Comparison of ENCODE assay signal across 8 mouse cellular contexts in genomic region chr1:64532067-64532523, GRCm38 (mm10). TPM values are rescaled to one million over a fixed set of nuclear protein-coding genes. Genes with fewer than 3 reads are reported as not detected.
DNase-seq lines count a peak whose midpoint lies in the region; ATAC-seq lines count a peak whose summit lies in the region.

No protein-coding gene starts in this region.

- H3K36me3 ChIP-seq in limb, embryonic 15.5 days, result no peaks in the 10 kb centered on the region
- no peaks in the 10 kb centered on the region for H3K36me3 ChIP-seq in neural tube, embryonic 12.5 days

- peak overlapping the region; percentile 100 for H3K27ac ChIP-seq in limb, embryonic 15.5 days
- peak overlapping the region; percentile 100; the same call in 1 of the 2 replicates for H3K27ac ChIP-seq in neural tube, embryonic 12.5 days

- peaks cover 21% of the 10 kb centered on the region; the same call in 1 of the 2 replicates for H3K4me1 ChIP-seq in limb, embryonic 15.5 days
- peaks cover 23% of the 10 kb centered on the region for H3K4me1 ChIP-seq in neural tube, embryonic 12.5 days

- peak overlapping the region; percentile 83 for H3K9ac ChIP-seq in limb, embryonic 15.5 days
- peak overlapping the region; percentile 97 for H3K9ac ChIP-seq in neural tube, embryonic 12.5 days

- peak overlapping the region; percentile 85 for H3K4me3 ChIP-seq in limb, embryonic 15.5 days
- H3K4me3 ChIP-seq in neural tube, embryonic 12.5 days, result peak overlapping the region; percentile 95

- peak; percentile 31 for ATAC-seq in cerebellum, adult (ENCODE audit: insufficient number of reproducible peaks, low FRiP score, low TSS enrichment)
- ATAC-seq in CD4-positive, CD25-positive, alpha-beta regulatory T cell, adult 4 months, result peak; percentile 60
- ATAC-seq in erythroid progenitor cell, adult 5-6 weeks (replicated peaks; ENCODE audit: low FRiP score, poor library complexity, severe bottlenecking), result peak; percentile 55
- ATAC-seq in limb, embryonic 15.5 days (ENCODE audit: insufficient number of reproducible peaks, low FRiP score, low TSS enrichment, low read depth), result peak; percentile 62
- peak; percentile 80 for ATAC-seq in neural tube, embryonic 12.5 days (ENCODE audit: low FRiP score, low read depth)

- DNase-seq in cerebellum, adult 18-20 months, result no peak
- no peak for DNase-seq in cerebellum, adult 11 months
- DNase-seq in B cell, adult 2 months, result no peak

- peak overlapping the region; percentile 79 for H3K4me2 ChIP-seq in limb, embryonic 15.5 days
- H3K4me2 ChIP-seq in neural tube, embryonic 12.5 days (replicated peaks), result peak overlapping the region; percentile 90

- H3K9me3 ChIP-seq in limb, embryonic 15.5 days, result no peaks in the 10 kb centered on the region
- H3K9me3 ChIP-seq in neural tube, embryonic 12.5 days, result no peaks in the 10 kb centered on the region

- under 1% methylated on average over 34 of the region's 34 CpGs for WGBS in limb, embryonic 15.5 days
- WGBS in neural tube, embryonic 12.5 days, result 0% methylated on average over 34 of the region's 34 CpGs

- H3K27me3 ChIP-seq in limb, embryonic 15.5 days, result no peaks in the 10 kb centered on the region
- H3K27me3 ChIP-seq in neural tube, embryonic 12.5 days (replicated peaks), result no peaks in the 10 kb centered on the region

RNA-seq across cellular contexts. Expression of gene Creb1, which starts 0.3 kb away (rescaled TPM):
- polyA plus RNA-seq in CD4-positive, CD25-positive, alpha-beta regulatory T cell, adult 4 months (2017; shearing (Covaris generic)), result 10 to 100 TPM; 52.8 to 54.4 TPM
- total RNA-seq in erythroid progenitor cell, adult 5-6 weeks (2015; ENCODE audit: low replicate concordance), result 50.8 and 57.8 TPM in 2 replicates
- total RNA-seq in erythroid progenitor cell, adult 5-6 weeks (2017; ENCODE audit: low replicate concordance), result 48.3 and 61.4 TPM in 2 replicates
- 30.1 and 30.5 TPM in 2 replicates for polyA plus RNA-seq in limb, embryonic 15.5 days (2015; fragmentation: Nextera tagmentation; extraction: Ambion mirVana)
- polyA plus RNA-seq in neural tube, embryonic 12.5 days (2016; fragmentation: Nextera tagmentation; extraction: Ambion mirVana), result 49.7 and 52.4 TPM in 2 replicates
